Mouse (Mus musculus) liver, postnatal 0 days (tissue): ENCODE measurements around the gene Tmem95.

ENCODE experiments used
- CTCF ChIP-seq: sonication (generic); IDR thresholded peaks from 2 replicates; pipeline ENCODE4 v1.5.1; 2016; ENCODE audit warnings: antibody characterized with exemption, low read depth
- EP300 ChIP-seq: IDR thresholded peaks from 2 replicates; pipeline ENCODE4 v1.6.1; 2016; ENCODE audit warnings: antibody characterized with exemption, low read depth, mild to moderate bottlenecking

DNA sequence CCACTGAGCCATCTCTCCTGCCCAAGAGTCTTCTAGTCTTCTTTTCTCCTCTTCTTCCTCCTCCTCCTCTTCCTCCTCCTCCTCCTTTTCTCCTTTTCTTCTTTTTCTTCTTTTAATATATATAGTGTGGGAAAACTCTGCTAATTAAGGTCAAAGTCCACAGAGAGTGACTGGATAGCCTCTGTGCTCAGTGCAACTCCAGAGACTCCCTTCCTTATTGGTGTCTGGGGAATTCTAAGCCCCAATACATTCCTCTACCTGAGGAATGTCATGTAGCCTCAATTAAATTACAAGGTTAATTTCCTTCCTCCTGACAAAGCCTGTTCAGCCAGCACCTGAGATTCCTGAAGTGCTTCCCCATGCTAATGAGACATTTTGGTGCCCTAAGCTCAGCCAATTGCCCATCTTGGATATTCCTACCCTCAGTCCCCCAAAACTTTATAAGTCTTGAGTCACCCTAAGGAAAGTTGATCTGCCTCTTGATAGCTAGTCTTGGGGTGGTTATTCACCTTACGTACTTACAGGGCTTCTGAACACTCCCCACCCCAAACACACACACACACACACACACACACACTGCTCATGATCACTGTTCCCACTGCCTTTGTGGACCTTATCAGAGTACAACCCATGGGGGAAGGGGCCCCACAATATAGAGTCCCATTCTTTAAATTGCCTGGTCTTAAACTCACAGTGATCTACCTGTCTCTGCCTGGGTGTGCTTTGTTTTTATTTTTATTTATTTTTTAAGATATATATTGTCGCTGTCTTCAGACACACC lies 7.3 kb downstream of the Tmem95 start:
- TF ChIP-seq CTCF (no peak), EP300 (no peak)
